Mouse (Mus musculus): Measurements from ENCODE around the gene Hoxb9. TPM values are rescaled to one million over a fixed set of nuclear protein-coding genes. Genes with fewer than 3 reads are reported as not detected.
A peak's percentile ranks its signal among the peaks of the same experiment; 100 is the strongest.

The Hoxb9 gene
- total RNA-seq, 2 experiments from 2014 or later, result 0.09 TPM

DNA sequence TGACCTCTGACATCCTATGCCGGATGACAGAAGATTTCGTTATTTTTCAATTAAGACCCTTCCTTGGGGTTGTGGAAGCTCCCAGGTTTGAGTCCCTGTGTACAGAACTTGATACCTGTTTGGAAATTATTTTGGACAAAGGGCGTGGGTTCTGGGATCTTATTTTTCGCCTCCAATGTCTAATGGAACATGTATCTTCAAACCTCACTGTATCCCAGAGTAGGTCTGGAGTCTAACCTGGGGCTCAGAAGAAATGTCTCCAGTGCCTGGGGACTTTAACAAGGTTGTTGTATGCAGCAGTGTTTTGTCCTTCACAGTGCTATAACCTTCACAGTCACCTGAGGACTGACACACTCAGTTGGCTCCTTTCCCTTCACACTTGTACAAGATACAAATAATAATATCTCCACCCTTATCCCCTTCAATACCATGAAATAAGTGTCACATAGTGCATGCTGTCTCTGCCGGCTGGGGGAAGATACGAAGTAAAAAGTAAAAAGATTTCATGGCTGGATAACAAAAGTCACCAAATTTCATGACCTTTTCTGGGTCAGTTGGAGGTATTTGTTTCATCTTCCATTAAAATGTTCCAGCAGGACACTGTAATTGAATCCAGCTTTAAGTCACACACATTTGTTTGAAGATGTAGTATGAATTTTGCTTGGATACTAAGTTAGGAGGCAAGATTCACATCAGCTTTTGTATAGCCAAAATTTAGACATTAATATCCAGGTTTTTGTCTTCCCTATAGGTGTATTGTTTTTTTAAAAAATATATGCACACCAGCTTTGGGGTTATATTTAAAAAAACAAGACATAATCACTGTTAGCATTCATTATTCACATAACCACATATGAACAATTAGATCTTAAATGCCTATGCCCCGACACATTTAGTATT is 4.0 kb upstream of the Hoxb9 start:
- no peak for DNase-seq (ENCODE audit: low spot score)

DNA sequence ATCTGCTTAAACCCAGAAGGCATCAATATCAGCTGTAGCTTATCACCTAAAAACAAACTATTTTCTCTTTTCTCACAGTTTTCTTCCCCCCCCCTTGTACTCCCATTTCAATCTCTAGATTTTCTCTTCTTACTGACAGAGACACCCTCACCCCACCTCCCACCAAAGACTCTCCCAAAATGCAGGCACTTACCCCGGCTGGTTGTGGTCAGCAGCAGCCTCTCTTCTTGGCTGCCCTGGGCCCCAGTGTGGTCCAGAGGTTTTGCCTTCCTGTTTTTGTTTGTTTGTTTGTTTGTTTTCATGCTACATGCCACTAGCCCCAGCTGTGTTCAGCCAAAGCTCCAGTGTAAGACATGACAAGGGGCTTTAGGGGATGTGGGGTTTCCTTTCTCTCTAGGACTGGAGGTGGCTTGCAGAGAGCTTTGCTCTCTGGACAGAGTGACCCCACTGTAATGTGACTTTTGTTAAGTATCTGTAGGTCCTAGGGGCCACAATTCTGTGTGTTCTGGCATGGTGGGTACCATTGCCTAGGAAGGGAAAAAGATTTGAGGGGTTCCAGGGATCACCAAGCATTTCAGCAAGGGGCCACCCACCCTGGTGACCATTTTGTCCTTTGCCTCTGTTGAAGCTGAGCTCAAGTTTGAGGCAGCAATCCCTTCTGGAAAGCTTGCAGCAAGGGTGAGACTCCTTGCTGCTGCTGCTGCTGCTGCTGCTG is 3.1 kb upstream of the Hoxb9 start:
- DNase-seq (ENCODE audit: low spot score), result no peak

DNA sequence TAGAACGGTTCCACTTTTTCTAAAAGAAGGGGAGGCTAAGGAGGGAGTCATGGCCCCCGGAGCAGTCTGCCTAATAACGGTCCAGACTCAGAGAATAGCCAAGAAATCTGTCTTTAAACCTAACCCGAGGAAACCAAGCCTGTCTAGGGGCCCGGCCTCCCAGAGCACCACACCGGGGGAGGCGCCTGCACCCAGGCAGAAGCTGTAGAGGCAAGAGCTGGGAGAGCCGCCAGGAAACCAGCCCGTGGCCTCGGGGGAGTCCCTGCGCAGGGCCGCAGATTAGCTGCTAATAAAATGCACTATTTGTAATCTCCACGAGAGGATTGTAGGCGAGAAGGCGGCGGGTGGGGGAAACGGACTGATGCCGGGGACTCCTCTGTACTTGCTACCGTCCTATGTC is 1.4 kb upstream of the Hoxb9 start:
- DNase-seq (ENCODE audit: low spot score), result no peak

GRCm38 (mm10) chr11:96271541-96272011 is 319 bp downstream of the Hoxb9 start:
- DNase-seq (ENCODE audit: low spot score), result no peak

- DNase-seq (ENCODE audit: low spot score), result no peak
Measured at GRCm38 (mm10) chr11:96272024-96272921, 1.0 kb downstream of the Hoxb9 start.

DNA sequence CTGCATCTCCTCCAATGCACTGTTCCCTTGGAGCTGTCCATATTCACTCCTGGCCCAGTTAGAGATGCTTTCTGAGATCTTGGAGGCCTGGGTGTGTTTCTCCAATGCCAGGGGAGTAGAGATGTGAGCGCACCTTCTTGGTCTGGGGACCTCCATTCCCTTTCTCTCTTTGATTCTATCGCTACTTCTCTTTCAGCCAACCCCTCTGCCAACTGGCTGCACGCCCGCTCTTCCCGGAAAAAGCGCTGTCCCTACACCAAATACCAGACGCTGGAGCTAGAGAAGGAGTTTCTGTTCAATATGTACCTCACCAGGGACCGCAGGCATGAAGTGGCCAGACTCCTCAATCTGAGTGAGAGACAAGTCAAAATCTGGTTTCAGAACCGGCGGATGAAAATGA is 3.2 kb downstream of the Hoxb9 start:
- DNase-seq (ENCODE audit: low spot score), result no peak

DNA sequence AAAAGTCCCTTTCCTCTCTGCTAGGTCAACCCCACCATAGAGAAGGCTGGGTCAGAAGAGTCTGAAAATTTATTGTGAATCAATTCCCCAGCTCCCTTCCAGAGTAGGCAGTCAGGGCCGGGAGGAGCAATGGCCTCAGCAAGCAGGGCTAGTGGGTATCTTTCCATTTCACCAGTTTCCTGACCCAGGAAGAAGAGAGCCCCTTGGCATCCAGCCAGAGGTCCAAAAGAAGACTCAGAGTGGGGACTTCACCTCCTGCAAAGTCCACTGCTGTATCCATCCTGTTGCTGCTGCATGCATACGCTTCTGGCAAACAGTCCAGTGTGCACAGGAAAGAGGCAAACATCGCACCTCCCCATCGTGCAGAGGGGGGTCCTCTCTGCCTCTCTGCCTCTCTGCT is 4.6 kb downstream of the Hoxb9 start:
- no peak for DNase-seq (ENCODE audit: low spot score)

GRCm38 (mm10) chr11:96277151-96278044 is 6.1 kb downstream of the Hoxb9 start:
- DNase-seq (ENCODE audit: low spot score), result no peak

- DNase-seq (ENCODE audit: low spot score), result no peak
Measured at GRCm38 (mm10) chr11:96278324-96278723, 7.1 kb downstream of the Hoxb9 start.

- peak; percentile 83 for DNase-seq (ENCODE audit: low spot score)
Measured at GRCm38 (mm10) chr11:96278773-96279172, 7.5 kb downstream of the Hoxb9 start.

- DNase-seq (ENCODE audit: low spot score), result no peak
Measured at GRCm38 (mm10) chr11:96279421-96280233, 8.4 kb downstream of the Hoxb9 start.

- no peak for DNase-seq (ENCODE audit: low spot score)
Measured at GRCm38 (mm10) chr11:96280399-96281378, 9.4 kb downstream of the Hoxb9 start.

DNA sequence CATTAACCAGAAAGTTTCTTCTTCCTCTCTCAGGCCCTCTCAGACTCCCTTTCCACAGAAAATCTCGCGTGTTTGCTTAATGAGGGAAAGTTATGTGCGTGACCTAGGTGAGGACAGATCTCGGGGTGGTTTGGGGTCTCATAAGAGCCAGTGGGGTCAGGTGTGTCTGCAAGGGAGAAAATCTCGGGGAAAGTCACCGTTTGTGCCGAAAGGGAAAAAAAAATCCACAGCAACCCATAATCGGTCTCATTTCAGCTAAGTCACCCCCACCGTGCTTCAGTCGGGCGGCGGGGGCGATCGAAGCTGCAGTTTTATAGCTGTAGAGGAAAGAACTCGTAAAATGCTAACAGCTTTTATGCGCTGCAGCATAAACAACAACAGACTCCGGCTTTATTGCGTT is 10.1 kb downstream of the Hoxb9 start:
- DNase-seq (ENCODE audit: low spot score), result no peak

GRCm38 (mm10) chr11:96281855-96282570 is 10.8 kb downstream of the Hoxb9 start, which contains the start of gene Hoxb8:
Hoxb8 (plus strand) TSS chr11:96281905.
- no peak for DNase-seq (ENCODE audit: low spot score)

DNA sequence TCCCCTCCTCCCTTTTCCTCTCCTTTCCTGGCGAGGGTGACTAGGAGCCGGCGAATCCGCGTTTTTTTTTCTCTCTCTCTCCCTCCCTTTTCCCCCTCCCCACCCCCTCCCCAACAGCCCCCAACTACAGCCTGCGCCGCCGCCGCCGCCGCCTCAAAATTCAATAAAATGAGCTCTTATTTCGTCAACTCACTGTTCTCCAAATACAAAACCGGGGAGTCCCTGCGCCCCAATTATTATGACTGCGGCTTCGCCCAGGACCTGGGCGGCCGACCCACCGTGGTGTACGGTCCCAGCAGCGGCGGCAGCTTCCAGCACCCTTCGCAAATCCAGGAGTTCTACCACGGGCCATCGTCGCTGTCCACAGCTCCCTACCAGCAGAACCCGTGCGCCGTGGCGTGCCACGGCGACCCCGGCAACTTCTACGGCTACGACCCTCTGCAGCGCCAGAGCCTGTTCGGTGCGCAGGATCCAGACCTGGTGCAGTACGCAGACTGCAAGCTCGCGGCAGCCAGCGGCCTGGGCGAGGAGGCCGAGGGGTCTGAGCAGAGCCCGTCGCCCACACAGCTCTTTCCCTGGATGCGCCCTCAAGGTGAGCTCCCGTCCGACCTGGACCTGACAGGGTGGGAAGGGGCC is 11.7 kb downstream of the Hoxb9 start:
- DNase-seq (ENCODE audit: low spot score), result no peak

DNA sequence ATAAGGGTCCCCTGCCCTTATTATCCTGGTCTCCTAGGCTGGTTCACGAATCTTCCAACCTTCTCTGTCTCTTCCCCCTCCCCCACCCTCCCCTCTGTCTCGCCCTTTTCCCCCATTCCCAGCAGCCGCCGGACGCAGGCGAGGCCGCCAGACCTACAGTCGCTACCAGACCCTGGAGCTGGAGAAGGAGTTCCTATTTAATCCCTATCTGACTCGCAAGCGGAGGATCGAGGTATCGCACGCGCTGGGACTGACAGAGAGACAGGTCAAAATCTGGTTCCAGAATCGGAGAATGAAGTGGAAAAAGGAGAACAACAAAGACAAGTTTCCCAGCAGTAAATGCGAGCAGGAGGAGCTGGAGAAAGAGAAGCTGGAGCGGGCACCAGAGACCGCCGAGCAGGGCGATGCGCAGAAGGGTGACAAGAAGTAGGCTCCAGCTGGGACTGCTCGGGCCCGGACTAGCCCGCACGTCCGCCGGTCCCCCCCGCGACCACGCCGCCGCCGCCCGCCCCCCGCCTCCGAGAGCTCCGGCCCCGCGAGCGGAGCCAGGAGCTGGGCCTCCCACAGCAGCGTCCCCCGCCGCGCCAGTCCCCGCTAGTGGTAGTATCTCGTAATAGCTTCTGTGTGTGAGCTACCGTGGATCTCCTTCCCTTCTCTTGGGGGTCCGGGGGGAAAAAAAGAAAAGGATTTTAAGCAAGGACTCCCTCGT is 12.9 kb downstream of the Hoxb9 start:
- DNase-seq (ENCODE audit: low spot score), result no peak

All from gastrocnemius, adult 18-20 months (tissue).